Mouse (Mus musculus) monocyte, adult 5-6 weeks (primary cell): ENCODE results near the gene Vmn1r125. TPM values are rescaled to one million over a fixed set of nuclear protein-coding genes. Genes with fewer than 3 reads are reported as not detected.
"Not testable (repeated sequence)": the region's sequence is repeated elsewhere in the genome, so short reads cannot be mapped to it uniquely, and the experiment has no call there.

Source experiments
- ATAC-seq: fragments of 153-309, 156-312 bp; replicated peaks from 2 replicates; pipeline ENCODE4 v1.8.0; 2017; ENCODE audit warnings: mild to moderate bottlenecking; ENCODE audit not compliant: low TSS enrichment, insufficient number of reproducible peaks, severe bottlenecking, poor library complexity, low FRiP score
- total RNA-seq: library from RNA; stranded (forward); fragments of 200-1000, 200-491, 200-594 nt; gene quantifications from 3 replicates; pipeline ENCODE4 v1.2.3, GENCODE M21; 2017

Gene Vmn1r125
- total RNA-seq = not detected in 3 replicates

DNA sequence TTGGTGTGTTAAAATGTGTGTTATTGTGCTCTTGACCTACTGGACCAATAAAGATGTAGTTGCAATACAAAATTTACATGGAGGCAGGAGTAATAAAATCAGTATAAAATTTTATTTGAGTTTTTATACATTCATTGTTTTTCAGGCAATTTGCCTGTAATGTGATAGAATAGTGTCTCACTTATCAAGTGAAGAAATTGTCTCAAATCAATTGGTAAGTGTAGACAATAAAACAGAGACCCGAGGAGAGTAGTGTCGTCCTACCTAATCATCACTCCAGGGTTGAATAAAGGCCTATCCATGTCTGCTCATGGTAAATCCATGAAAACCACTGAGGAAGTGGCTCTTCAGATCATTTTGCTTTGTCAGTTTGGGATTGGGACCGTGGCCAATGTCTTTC is at the start of gene Vmn1r125:
Gene Vmn1r125, plus strand, starts transcription at position 301 of the 400 bp plus-strand sequence.
- ATAC-seq = not testable (repeated sequence)

- ATAC-seq = not testable (repeated sequence)
Observed at GRCm38 (mm10) chr7:21260517-21260916, 11.5 kb upstream of the Vmn1r125 start, which contains the start of gene Vmn1r124. TSS of gene Vmn1r124 (minus strand) at chr7:21260617.

GRCm38 (mm10) chr7:21301367-21301766 is 29.4 kb downstream of the Vmn1r125 start, which contains the start of gene Vmn1r126:
TSS of gene Vmn1r126 (minus strand) at chr7:21301467.
- not testable (repeated sequence) for ATAC-seq

DNA sequence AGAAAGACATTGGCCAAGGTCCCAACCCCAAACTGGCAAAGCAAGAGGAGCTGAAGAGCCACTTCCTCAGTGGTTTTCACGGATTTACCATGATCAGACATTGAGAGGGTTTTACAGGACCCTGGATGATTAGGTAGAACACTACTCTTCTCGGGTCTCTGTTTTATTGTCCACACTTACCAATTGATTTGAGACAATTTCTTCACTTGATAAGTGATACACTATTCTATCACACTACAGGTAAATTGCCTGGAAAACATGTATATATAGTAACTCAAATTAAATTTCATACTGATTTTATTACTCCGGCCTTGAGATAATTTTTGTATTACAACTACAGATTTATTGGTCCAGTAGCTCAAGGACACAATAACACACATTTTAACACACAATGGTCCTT is 47.8 kb downstream of the Vmn1r125 start, which contains the start of gene Vmn1r127:
Gene Vmn1r127, minus strand, starts transcription at position 101 of the 400 bp plus-strand sequence.
- not testable (repeated sequence) for ATAC-seq

Other genes starting within 250 kb of the Vmn1r125 start
- not detected in 3 replicates for gene Vmn1r120, start 218.4 kb upstream of the Vmn1r125 start, total RNA-seq
- gene Vmn1r121, start 173.7 kb upstream of the Vmn1r125 start, total RNA-seq = not detected in 3 replicates
- gene Vmn1r122, start 138.1 kb upstream of the Vmn1r125 start, total RNA-seq = not detected in 3 replicates
- not detected in 3 replicates for gene Vmn1r123, start 110.0 kb upstream of the Vmn1r125 start, total RNA-seq
- gene Gm5157, start 81.8 kb upstream of the Vmn1r125 start, total RNA-seq = not detected in 3 replicates
- gene Vmn1r124, start 11.6 kb upstream of the Vmn1r125 start, total RNA-seq = not detected in 3 replicates
- not detected in 3 replicates for gene Vmn1r126, start 29.3 kb downstream of the Vmn1r125 start, total RNA-seq
- not detected in 3 replicates for gene Vmn1r127, start 47.7 kb downstream of the Vmn1r125 start, total RNA-seq
- not detected in 3 replicates for gene Vmn1r128, start 77.2 kb downstream of the Vmn1r125 start, total RNA-seq
- gene Vmn1r129, start 89.1 kb downstream of the Vmn1r125 start, total RNA-seq = not detected in 3 replicates
- not detected in 3 replicates for gene Gm6882, start 160.6 kb downstream of the Vmn1r125 start, total RNA-seq
- gene Vmn1r130, start 239.6 kb downstream of the Vmn1r125 start, total RNA-seq = not detected in 3 replicates